Mouse (Mus musculus) midbrain, embryonic 16.5 days (tissue): ENCODE data around the gene Foxo4. TPM values are rescaled to one million over a fixed set of nuclear protein-coding genes. Genes with fewer than 3 reads are reported as not detected.

Source experiments
- ATAC-seq: fragments of 200-750 bp; cut with Nextera tagmentation; 2 replicates; pipeline ENCODE4 v1.8.0; 2017; ENCODE audit warnings: moderate TSS enrichment
- H3K27ac ChIP-seq: fragments of 300-500 bp; sonication (generic); 2 replicates; pipeline ENCODE4 v1.5.1; 2014; ENCODE audit warnings: mild to moderate bottlenecking, low read length, mixed read lengths
- H3K27me3 ChIP-seq: fragments of 300-500 bp; sonication (generic); 2 replicates; pipeline ENCODE4 v1.6.1; 2014; ENCODE audit warnings: low read depth, low read length, mixed read lengths; ENCODE audit not compliant: control insufficient read depth, insufficient read depth
- H3K36me3 ChIP-seq: fragments of 300-500 bp; sonication (generic); 2 replicates; pipeline ENCODE4 v1.6.1; 2014; ENCODE audit warnings: mild to moderate bottlenecking, low read length, moderate library complexity, mixed read lengths; ENCODE audit not compliant: control insufficient read depth, insufficient read depth
- H3K4me1 ChIP-seq: fragments of 300-500 bp; sonication (generic); 2 replicates; pipeline ENCODE4 v1.6.1; 2014; ENCODE audit warnings: mild to moderate bottlenecking, low read length, mixed read lengths; ENCODE audit not compliant: control insufficient read depth, insufficient read depth
- H3K4me2 ChIP-seq: fragments of 300-500 bp; sonication (generic); 2 replicates; pipeline ENCODE4 v1.6.1; 2014; ENCODE audit warnings: mild to moderate bottlenecking, low read length, mixed read lengths
- H3K4me3 ChIP-seq: fragments of 300-500 bp; sonication (generic); 2 replicates; pipeline ENCODE4 v1.5.1; 2014; ENCODE audit warnings: low read depth, mild to moderate bottlenecking, low read length, moderate library complexity, mixed read lengths
- H3K9ac ChIP-seq: fragments of 300-500 bp; sonication (generic); 2 replicates; pipeline ENCODE4 v1.6.1; 2014; ENCODE audit warnings: low read depth, low read length, mixed read lengths
- H3K9me3 ChIP-seq: fragments of 300-500 bp; sonication (generic); replicated peaks from 2 replicates; pipeline ENCODE4 v1.6.1; 2014; ENCODE audit warnings: mild to moderate bottlenecking, low read length, mixed read lengths; ENCODE audit not compliant: control insufficient read depth, poor library complexity, severe bottlenecking
- WGBS: fragments of 180-500 bp; shearing (Covaris S2); extraction: QIAGEN DNeasy Blood & Tissue Kit; methylation state at CpG from one replicate; pipeline ENCODE4 v1.1.7; 2014; 5-methylcytosine and 5-hydroxymethylcytosine counted together
- polyA plus RNA-seq: library from polyadenylated mRNA; unstranded; fragments of >200 nt; fragmentation: Nextera tagmentation; extraction: Ambion mirVana; gene quantifications from 2 replicates; pipeline ENCODE4 v1.2.1, GENCODE M21; 2015

Foxo4 gene
- polyA plus RNA-seq, 1 experiment from 2014 or later = 0.57 TPM

DNA sequence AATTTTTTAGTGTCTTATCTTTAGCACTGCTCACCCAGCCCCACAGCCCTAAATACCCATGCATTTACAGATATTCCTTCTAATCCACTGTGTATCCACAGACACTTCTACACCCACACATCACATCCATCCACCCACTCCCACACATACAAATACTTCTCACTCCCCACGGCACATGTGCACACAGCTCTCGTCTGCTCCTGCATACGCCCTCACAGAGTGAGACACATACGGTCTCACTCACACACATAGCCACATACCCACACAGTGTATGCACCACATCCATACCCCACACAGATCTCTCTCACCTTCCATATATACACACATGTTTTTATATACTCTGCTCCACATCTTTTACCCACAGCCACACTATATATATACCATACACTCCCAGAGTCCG, 55.0 kb downstream of the Foxo4 start:
- Histone ChIP-seq H3K9me3 (no peaks in the 10 kb centered on the region), H3K9ac (no peak overlapping the region), H3K4me2 (no peak overlapping the region), H3K4me1 (peaks cover 5% of the 10 kb centered on the region), H3K36me3 (0 out of 2 replicates have a peak, but pooled peaks cover 7% of the 10 kb centered on the region), H3K27me3 (no peaks in the 10 kb centered on the region), H3K27ac (no peak overlapping the region), H3K4me3 (no peak overlapping the region)
- no peak for ATAC-seq
- 91% methylated on average over 5 of the region's 5 CpGs for WGBS

Other genes starting within 250 kb of the Foxo4 start
- gene Tex11, start 194.9 kb upstream of the Foxo4 start, polyA plus RNA-seq = 0.10 and 0.11 TPM in 2 replicates
- gene Slc7a3, start 168.5 kb upstream of the Foxo4 start, polyA plus RNA-seq = 9.3 and 20.2 TPM in 2 replicates
- 47.9 and 49.5 TPM in 2 replicates for gene Snx12, start 32.0 kb upstream of the Foxo4 start, polyA plus RNA-seq
- not detected in 2 replicates for gene Gm614, start 9.5 kb downstream of the Foxo4 start, polyA plus RNA-seq
- gene Il2rg, start 13.7 kb downstream of the Foxo4 start, polyA plus RNA-seq = 5.6 and 5.7 TPM in 2 replicates
- gene Gm20489, start 14.5 kb downstream of the Foxo4 start, polyA plus RNA-seq = not detected in 2 replicates
- gene Med12, start 19.5 kb downstream of the Foxo4 start, polyA plus RNA-seq = 24.4 and 26.0 TPM in 2 replicates
- 90.9 and 94.7 TPM in 2 replicates for gene Nlgn3, start 44.6 kb downstream of the Foxo4 start, polyA plus RNA-seq
- 1.3 TPM in 2 replicates for gene Gjb1, start 121.8 kb downstream of the Foxo4 start, polyA plus RNA-seq
- 110 and 119 TPM in 2 replicates for gene Zmym3, start 166.3 kb downstream of the Foxo4 start, polyA plus RNA-seq
- 292 and 324 TPM in 2 replicates for gene Nono, start 174.8 kb downstream of the Foxo4 start, polyA plus RNA-seq
- gene Itgb1bp2, start 194.6 kb downstream of the Foxo4 start, polyA plus RNA-seq = 1.2 and 2.1 TPM in 2 replicates